Mouse (Mus musculus) brain, embryonic 18.5 days (tissue): ENCODE results near the gene Lyve1.

ENCODE experiments used
- DNase-seq: peaks from one replicate; pipeline ENCODE4 v3.0.0-alpha.2; 2012; ENCODE audit warnings: low read depth, low spot score

Gene Lyve1

GRCm38 (mm10) chr7:110809585-110810557 lies 53.2 kb downstream of the Lyve1 start:
- no peak for DNase-seq

- no peak for DNase-seq
These were observed 54.1 kb downstream of the Lyve1 start for GRCm38 (mm10) chr7:110808962-110809361.

GRCm38 (mm10) chr7:110807460-110808030 lies 55.5 kb downstream of the Lyve1 start:
- DNase-seq, result no peak

- no peak for DNase-seq
These were observed 58.8 kb downstream of the Lyve1 start for GRCm38 (mm10) chr7:110804266-110804665.

GRCm38 (mm10) chr7:110803131-110803530 lies 59.9 kb downstream of the Lyve1 start:
- DNase-seq, result no peak

- peak; percentile 59 for DNase-seq
These were observed 62.0 kb downstream of the Lyve1 start for GRCm38 (mm10) chr7:110801028-110801427.
